Comparison of ENCODE assay signal across 9 mouse cellular contexts in genomic region chr8:91381543-91382106, GRCm38 (mm10).
DNase-seq lines count a peak whose midpoint lies in the region; ATAC-seq and TF ChIP-seq lines count a peak whose summit lies in the region.
"Had no signal": no experiment of that assay in that cellular context is flagged by ENCODE, and none has a peak within 500 bp of the region (broad histone marks: within the 10 kb centered on the region; RNA-seq: fewer than 3 reads in every experiment).

No protein-coding gene starts in this region.

- WGBS in kidney, adult 2 months, result 45% methylated on average over 7 of the region's 7 CpGs
- 28% methylated on average over 7 of the region's 7 CpGs for WGBS in kidney, embryonic 16.5 days
- 15% methylated on average over 7 of the region's 7 CpGs for WGBS in hindbrain, embryonic 14.5 days

- peak; percentile 82 for DNase-seq in kidney, adult 2 months
- DNase-seq in brain, embryonic 14.5 days (ENCODE audit: low read depth), result peak; percentile 82
- DNase-seq in hindbrain, embryonic 14.5 days (ENCODE audit: low spot score), result no peak
- peak; percentile 86 for DNase-seq in lung, postnatal 25 days (ENCODE audit: low spot score)
- no peak for DNase-seq in left cerebral cortex, adult 8-10 months (ENCODE audit: low spot score in 2 of 2)
- DNase-seq in frontal cortex, postnatal 14 days (ENCODE audit: low spot score in 2 of 2), result no peak
- DNase-seq in frontal cortex, postnatal 25 days (ENCODE audit: low spot score in 2 of 2), result no peak

- H3K36me3 ChIP-seq in kidney, adult 2 months (ENCODE audit: control insufficient read depth, insufficient read depth, low read length), result no peaks in the 10 kb centered on the region
- H3K36me3 ChIP-seq in kidney, embryonic 16.5 days (ENCODE audit: insufficient read depth, low read length), result no peaks in the 10 kb centered on the region
- H3K36me3 ChIP-seq in hindbrain, embryonic 14.5 days (replicated peaks; ENCODE audit: control insufficient read depth, insufficient read depth), result no peaks in the 10 kb centered on the region
- H3K36me3 ChIP-seq: limb, embryonic 12.5 days had no signal

- no peaks in the 10 kb centered on the region for H3K9me3 ChIP-seq in kidney, embryonic 16.5 days (ENCODE audit: low read length)
- H3K9me3 ChIP-seq in hindbrain, embryonic 14.5 days (ENCODE audit: control insufficient read depth, low read length), result no peaks in the 10 kb centered on the region
- H3K9me3 ChIP-seq: limb, embryonic 12.5 days had no signal

- no peak overlapping the region for H3K4me3 ChIP-seq in kidney, adult 2 months (ENCODE audit: insufficient read depth, low read depth, low read length)
- H3K4me3 ChIP-seq in kidney, embryonic 16.5 days (ENCODE audit: low read length), result no peak overlapping the region
- no peak overlapping the region for H3K4me3 ChIP-seq in hindbrain, embryonic 14.5 days (replicated peaks; ENCODE audit: low read length)
- H3K4me3 ChIP-seq: limb, embryonic 12.5 days had no signal

- no peak overlapping the region for H3K9ac ChIP-seq in kidney, embryonic 16.5 days (replicated peaks; ENCODE audit: low read length)
- peak overlapping the region; percentile 16; the same call in 1 of the 2 replicates for H3K9ac ChIP-seq in hindbrain, embryonic 14.5 days
- H3K9ac ChIP-seq: limb, embryonic 12.5 days had no signal

- H3K4me2 ChIP-seq in kidney, embryonic 16.5 days (replicated peaks; ENCODE audit: low read depth, low read length), result no peak overlapping the region
- H3K4me2 ChIP-seq in hindbrain, embryonic 14.5 days (replicated peaks), result no peak overlapping the region
- H3K4me2 ChIP-seq: limb, embryonic 12.5 days had no signal

- H3K27me3 ChIP-seq in kidney, adult 2 months (replicated peaks; ENCODE audit: control insufficient read depth, insufficient read depth, low read length), result no peaks in the 10 kb centered on the region
- H3K27me3 ChIP-seq in kidney, embryonic 16.5 days (ENCODE audit: insufficient read depth, low read length), result 0 out of 2 replicates have a peak, but pooled peaks cover 2% of the 10 kb centered on the region
- peaks cover 8% of the 10 kb centered on the region for H3K27me3 ChIP-seq in hindbrain, embryonic 14.5 days (ENCODE audit: control insufficient read depth, insufficient read depth, low read length)

- peaks cover 26% of the 10 kb centered on the region for H3K4me1 ChIP-seq in kidney, adult 2 months (ENCODE audit: control insufficient read depth, insufficient read depth, low read length)
- peaks cover 50% of the 10 kb centered on the region for H3K4me1 ChIP-seq in kidney, embryonic 16.5 days (ENCODE audit: insufficient read depth, low read length)
- peaks cover 27% of the 10 kb centered on the region for H3K4me1 ChIP-seq in hindbrain, embryonic 14.5 days (replicated peaks; ENCODE audit: control insufficient read depth, insufficient read depth, low read length)

- no peak for ATAC-seq in kidney, embryonic 16.5 days (ENCODE audit: low FRiP score, low TSS enrichment)
- no peak for ATAC-seq in hindbrain, embryonic 14.5 days (ENCODE audit: low FRiP score)

- TF ChIP-seq POLR2A in kidney, adult 2 months (IDR thresholded peaks at IDR 0.05; ENCODE audit: low read depth, low read length), result no peak
- no peak for TF ChIP-seq POLR2A in brain, embryonic 14.5 days (IDR thresholded peaks at IDR 0.05; ENCODE audit: borderline replicate concordance, extremely low read depth, insufficient read depth, insufficient read length, poor library complexity, severe bottlenecking)

- H3K27ac ChIP-seq in kidney, adult 2 months (ENCODE audit: insufficient read depth, low read depth, low read length), result peak overlapping the region; percentile 36
- no peak overlapping the region for H3K27ac ChIP-seq in kidney, embryonic 16.5 days (ENCODE audit: low read length)
- peak overlapping the region; percentile 26; the same call in 1 of the 2 replicates for H3K27ac ChIP-seq in hindbrain, embryonic 14.5 days
- H3K27ac ChIP-seq: limb, embryonic 12.5 days had no signal

- TF ChIP-seq CTCF in kidney, adult 2 months (conservative IDR thresholded peaks at IDR 0.05; ENCODE audit: insufficient read depth, insufficient read length, low read depth, low read length), result no peak
- TF ChIP-seq CTCF in brain, embryonic 14.5 days (IDR thresholded peaks at IDR 0.05; ENCODE audit: borderline replicate concordance, extremely low read depth, insufficient read depth, insufficient read length), result no peak

Comparison
In these comparisons a context has a peak if more than half of its experiments do, and no peak if none do; other contexts are left out.
1. DNase-seq: peak in kidney, adult 2 months (single experiment), brain, embryonic 14.5 days (single experiment) and lung, postnatal 25 days (single experiment); none in hindbrain, embryonic 14.5 days (single experiment), left cerebral cortex, adult 8-10 months (0 of 2), frontal cortex, postnatal 14 days (0 of 2) and frontal cortex, postnatal 25 days (0 of 2).